Mouse (Mus musculus) cerebellum, adult 2 months (tissue): ENCODE measurements around the gene Stam2.

Experiments
- CTCF ChIP-seq: fragments of 200-500 bp; IDR thresholded peaks from 2 replicates; pipeline ENCODE4 v1.5.1; 2011; ENCODE audit warnings: low read depth, mild to moderate bottlenecking, control low read depth, low read length, moderate library complexity, borderline replicate concordance; ENCODE audit not compliant: insufficient read depth
- POLR2A ChIP-seq: fragments of 200-500 bp; IDR thresholded peaks from 2 replicates; pipeline ENCODE4 v1.6.1; 2011; ENCODE audit warnings: low read length, control low read depth, borderline replicate concordance; ENCODE audit not compliant: insufficient read depth

- TF ChIP-seq POLR2A (no peak), CTCF (no peak)
Observed at GRCm38 (mm10) chr2:52785106-52785721, 43.1 kb upstream of the Stam2 start.
